Mouse (Mus musculus): Measurements from ENCODE around the gene Plekhg6. TPM values are rescaled to one million over a fixed set of nuclear protein-coding genes. Genes with fewer than 3 reads are reported as not detected.

Plekhg6 gene
- polyA plus RNA-seq, 1 experiment from 2014 or later = 6.3 TPM

DNA sequence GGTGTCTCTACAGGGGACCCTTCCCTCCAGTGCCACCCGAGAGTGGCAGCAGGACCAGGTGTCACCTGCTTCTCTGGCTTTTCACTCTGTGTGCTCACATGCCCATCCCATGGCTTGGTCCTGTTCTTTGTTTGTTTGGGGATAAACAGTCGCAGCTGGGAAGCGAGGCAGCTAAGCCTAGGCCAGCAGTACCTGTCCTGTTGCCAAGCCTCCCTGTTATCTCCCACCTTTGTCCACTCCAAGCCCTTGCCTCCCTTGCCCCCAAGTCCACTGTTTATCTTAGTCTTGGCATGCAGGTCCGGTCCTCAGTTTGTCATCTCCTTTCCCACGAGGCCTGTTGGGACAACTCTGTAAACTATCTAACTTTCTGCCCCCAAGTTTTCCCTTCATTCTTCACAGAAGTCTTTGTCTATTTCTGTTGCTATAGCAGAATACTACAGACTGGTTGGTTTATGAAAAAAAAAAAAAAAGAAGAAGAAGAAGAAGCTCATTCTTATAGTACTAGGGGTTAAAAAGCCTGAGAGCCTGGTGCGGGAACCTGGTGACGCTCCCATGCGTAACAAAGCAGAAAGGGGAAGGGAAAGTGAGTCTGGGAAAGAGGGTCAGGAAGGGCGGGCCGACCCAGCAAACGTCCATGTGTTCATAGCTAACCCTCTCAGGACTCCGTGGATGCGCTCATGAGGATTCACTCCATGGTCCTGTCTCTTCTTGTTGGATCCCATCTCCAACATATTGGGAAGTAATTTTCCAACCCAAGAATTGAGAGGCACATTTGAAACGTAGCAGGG lies 47.3 kb downstream of the Plekhg6 start:
- Histone ChIP-seq H3K4me2 (ENCODE audit: low read depth, low read length) (no peak overlapping the region), H3K9ac (ENCODE audit: low read length) (no peak overlapping the region), H3K9me3 (replicated peaks; ENCODE audit: control insufficient read depth, low read length) (no peaks in the 10 kb centered on the region), H3K27ac (ENCODE audit: low read length) (no peak overlapping the region), H3K4me3 (replicated peaks; ENCODE audit: low read length) (no peak overlapping the region), H3K4me1 (ENCODE audit: control insufficient read depth, insufficient read depth, low read length) (peaks cover 6% of the 10 kb centered on the region; the same call in 1 of the 2 replicates), H3K36me3 (ENCODE audit: control insufficient read depth, insufficient read depth, low read length) (no peaks in the 10 kb centered on the region), H3K27me3 (ENCODE audit: control insufficient read depth, insufficient read depth, low read length) (no peaks in the 10 kb centered on the region)
- WGBS = 68% methylated on average over 14 of the region's 14 CpGs
- no peak for ATAC-seq (ENCODE audit: insufficient read depth, low FRiP score)

- H3K9ac ChIP-seq (ENCODE audit: low read length) = peak overlapping the region; percentile 82
- peak overlapping the region; percentile 46; the same call in 1 of the 2 replicates for H3K27ac ChIP-seq (ENCODE audit: low read length)
- no peaks in the 10 kb centered on the region for H3K27me3 ChIP-seq (ENCODE audit: control insufficient read depth, insufficient read depth, low read length)
- peak overlapping the region; percentile 60 for H3K4me3 ChIP-seq (replicated peaks; ENCODE audit: low read length)
- ATAC-seq (ENCODE audit: insufficient read depth, low FRiP score) = peak; percentile 96
- no peaks in the 10 kb centered on the region for H3K9me3 ChIP-seq (replicated peaks; ENCODE audit: control insufficient read depth, low read length)
- no peaks in the 10 kb centered on the region for H3K36me3 ChIP-seq (ENCODE audit: control insufficient read depth, insufficient read depth, low read length)
- peaks cover 6% of the 10 kb centered on the region; the same call in 1 of the 2 replicates for H3K4me1 ChIP-seq (ENCODE audit: control insufficient read depth, insufficient read depth, low read length)
- WGBS = under 1% methylated on average over 39 of the region's 39 CpGs
- H3K4me2 ChIP-seq (ENCODE audit: low read depth, low read length) = peak overlapping the region; percentile 90
Observed at GRCm38 (mm10) chr6:125330626-125331326, 49.8 kb downstream of the Plekhg6 start.

DNA sequence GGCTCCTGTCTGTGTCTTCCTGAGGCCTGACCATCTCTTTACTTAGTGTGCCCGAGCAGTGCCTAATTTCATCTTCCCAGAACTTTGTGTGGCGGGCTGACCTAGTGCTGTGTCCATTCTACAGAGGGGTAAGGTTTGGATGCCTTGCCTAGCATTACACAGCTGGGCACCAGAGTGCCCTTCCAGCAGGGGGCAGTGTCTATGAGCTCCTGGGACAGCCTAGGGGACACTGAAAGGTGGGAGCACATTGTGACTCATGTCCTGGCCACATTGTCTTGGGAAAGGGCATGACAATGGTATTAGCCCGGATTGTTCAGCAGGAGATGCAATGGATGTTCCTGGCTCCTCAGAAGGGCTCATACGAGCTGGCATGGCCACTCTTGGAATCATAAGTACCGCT lies 52.4 kb downstream of the Plekhg6 start:
- no peak overlapping the region for H3K4me2 ChIP-seq (ENCODE audit: low read depth, low read length)
- 82% methylated on average over 5 of the region's 5 CpGs for WGBS
- H3K9me3 ChIP-seq (replicated peaks; ENCODE audit: control insufficient read depth, low read length) = no peaks in the 10 kb centered on the region
- no peak overlapping the region for H3K27ac ChIP-seq (ENCODE audit: low read length)
- H3K4me3 ChIP-seq (replicated peaks; ENCODE audit: low read length) = no peak overlapping the region
- peaks cover 6% of the 10 kb centered on the region; the same call in 1 of the 2 replicates for H3K4me1 ChIP-seq (ENCODE audit: control insufficient read depth, insufficient read depth, low read length)
- H3K36me3 ChIP-seq (ENCODE audit: control insufficient read depth, insufficient read depth, low read length) = no peaks in the 10 kb centered on the region
- H3K9ac ChIP-seq (ENCODE audit: low read length) = no peak overlapping the region
- H3K27me3 ChIP-seq (ENCODE audit: control insufficient read depth, insufficient read depth, low read length) = no peaks in the 10 kb centered on the region
- ATAC-seq (ENCODE audit: insufficient read depth, low FRiP score) = no peak

DNA sequence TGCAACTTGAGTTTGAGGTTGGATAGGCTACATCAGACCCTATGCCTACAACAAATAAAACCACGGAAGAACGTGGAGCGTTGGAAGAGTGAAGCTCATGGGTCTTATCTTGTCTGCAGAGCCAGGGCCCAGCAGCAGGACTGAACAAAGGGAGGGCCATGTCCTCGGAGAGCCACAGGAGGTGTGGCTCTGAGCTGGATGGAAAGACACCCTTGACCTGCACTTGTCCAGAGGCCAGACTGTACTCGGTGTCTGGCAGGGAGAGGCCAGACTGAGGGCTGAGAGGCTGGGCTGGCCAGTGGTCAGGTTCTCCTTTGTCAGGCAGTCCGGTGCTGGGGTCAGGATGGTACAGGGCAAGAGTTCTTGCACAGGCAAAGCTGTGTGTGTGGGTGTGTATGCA lies 55.3 kb downstream of the Plekhg6 start:
- Histone ChIP-seq H3K4me1 (ENCODE audit: control insufficient read depth, insufficient read depth, low read length) (no peaks in the 10 kb centered on the region), H3K9me3 (replicated peaks; ENCODE audit: control insufficient read depth, low read length) (no peaks in the 10 kb centered on the region), H3K27ac (ENCODE audit: low read length) (no peak overlapping the region), H3K4me3 (replicated peaks; ENCODE audit: low read length) (no peak overlapping the region), H3K9ac (ENCODE audit: low read length) (no peak overlapping the region), H3K4me2 (ENCODE audit: low read depth, low read length) (no peak overlapping the region), H3K36me3 (ENCODE audit: control insufficient read depth, insufficient read depth, low read length) (no peaks in the 10 kb centered on the region), H3K27me3 (ENCODE audit: control insufficient read depth, insufficient read depth, low read length) (0 out of 2 replicates have a peak, but pooled peaks cover 5% of the 10 kb centered on the region)
- 51% methylated on average over 6 of the region's 6 CpGs for WGBS
- ATAC-seq (ENCODE audit: insufficient read depth, low FRiP score) = no peak

DNA sequence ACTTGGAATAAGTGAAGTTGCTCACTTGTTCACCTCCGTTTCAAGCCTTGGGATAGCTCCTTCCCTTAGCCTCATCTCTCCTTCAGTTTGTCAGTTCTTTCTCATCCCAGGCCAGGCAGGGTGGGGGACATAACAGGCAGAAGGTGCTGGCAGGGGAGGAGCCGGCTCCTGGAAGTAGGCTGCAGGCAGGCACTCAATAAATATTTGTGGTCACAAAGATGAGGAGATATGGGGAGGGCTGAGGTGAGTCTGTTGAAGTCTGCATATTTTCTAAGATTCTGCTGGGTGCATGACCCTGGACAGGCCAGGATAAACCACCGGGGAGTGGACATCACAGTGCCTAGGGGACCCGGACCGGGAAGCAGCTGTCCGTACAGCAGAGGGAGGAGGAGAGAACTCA lies 57.0 kb downstream of the Plekhg6 start:
- no peak for ATAC-seq (ENCODE audit: insufficient read depth, low FRiP score)
- H3K4me2 ChIP-seq (ENCODE audit: low read depth, low read length) = no peak overlapping the region
- H3K27me3 ChIP-seq (ENCODE audit: control insufficient read depth, insufficient read depth, low read length) = peaks cover 9% of the 10 kb centered on the region; the same call in 1 of the 2 replicates
- WGBS = 42% methylated on average over 6 of the region's 6 CpGs
- H3K4me1 ChIP-seq (ENCODE audit: control insufficient read depth, insufficient read depth, low read length) = no peaks in the 10 kb centered on the region
- H3K36me3 ChIP-seq (ENCODE audit: control insufficient read depth, insufficient read depth, low read length) = no peaks in the 10 kb centered on the region
- no peaks in the 10 kb centered on the region for H3K9me3 ChIP-seq (replicated peaks; ENCODE audit: control insufficient read depth, low read length)
- H3K9ac ChIP-seq (ENCODE audit: low read length) = no peak overlapping the region
- H3K27ac ChIP-seq (ENCODE audit: low read length) = no peak overlapping the region
- H3K4me3 ChIP-seq (replicated peaks; ENCODE audit: low read length) = no peak overlapping the region

DNA sequence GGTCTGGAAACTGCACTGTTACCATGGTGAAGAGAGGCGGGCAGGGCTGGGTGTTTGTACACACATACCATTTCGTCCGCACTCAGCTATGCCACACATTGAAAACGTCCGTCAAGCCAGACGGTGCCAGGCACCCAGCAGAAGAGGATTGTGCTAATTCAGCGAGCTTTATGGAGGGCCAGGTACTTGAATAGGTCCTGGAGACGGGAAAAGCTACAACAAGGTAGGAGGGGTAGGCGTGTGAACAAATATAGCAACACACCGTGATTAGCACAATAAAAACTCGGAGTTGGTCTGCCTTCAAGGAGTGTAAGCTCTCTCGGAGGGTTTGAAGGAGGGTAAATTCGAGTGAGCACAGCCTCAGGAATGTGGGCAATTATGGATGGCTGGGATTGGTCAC lies 57.8 kb downstream of the Plekhg6 start:
- Histone ChIP-seq H3K4me3 (replicated peaks; ENCODE audit: low read length) (no peak overlapping the region), H3K27ac (ENCODE audit: low read length) (no peak overlapping the region), H3K27me3 (ENCODE audit: control insufficient read depth, insufficient read depth, low read length) (peaks cover 9% of the 10 kb centered on the region; the same call in 1 of the 2 replicates), H3K4me2 (ENCODE audit: low read depth, low read length) (no peak overlapping the region), H3K9ac (ENCODE audit: low read length) (no peak overlapping the region), H3K36me3 (ENCODE audit: control insufficient read depth, insufficient read depth, low read length) (no peaks in the 10 kb centered on the region), H3K9me3 (replicated peaks; ENCODE audit: control insufficient read depth, low read length) (no peaks in the 10 kb centered on the region), H3K4me1 (ENCODE audit: control insufficient read depth, insufficient read depth, low read length) (no peaks in the 10 kb centered on the region)
- 49% methylated on average over 13 of the region's 13 CpGs for WGBS
- no peak for ATAC-seq (ENCODE audit: insufficient read depth, low FRiP score)

DNA sequence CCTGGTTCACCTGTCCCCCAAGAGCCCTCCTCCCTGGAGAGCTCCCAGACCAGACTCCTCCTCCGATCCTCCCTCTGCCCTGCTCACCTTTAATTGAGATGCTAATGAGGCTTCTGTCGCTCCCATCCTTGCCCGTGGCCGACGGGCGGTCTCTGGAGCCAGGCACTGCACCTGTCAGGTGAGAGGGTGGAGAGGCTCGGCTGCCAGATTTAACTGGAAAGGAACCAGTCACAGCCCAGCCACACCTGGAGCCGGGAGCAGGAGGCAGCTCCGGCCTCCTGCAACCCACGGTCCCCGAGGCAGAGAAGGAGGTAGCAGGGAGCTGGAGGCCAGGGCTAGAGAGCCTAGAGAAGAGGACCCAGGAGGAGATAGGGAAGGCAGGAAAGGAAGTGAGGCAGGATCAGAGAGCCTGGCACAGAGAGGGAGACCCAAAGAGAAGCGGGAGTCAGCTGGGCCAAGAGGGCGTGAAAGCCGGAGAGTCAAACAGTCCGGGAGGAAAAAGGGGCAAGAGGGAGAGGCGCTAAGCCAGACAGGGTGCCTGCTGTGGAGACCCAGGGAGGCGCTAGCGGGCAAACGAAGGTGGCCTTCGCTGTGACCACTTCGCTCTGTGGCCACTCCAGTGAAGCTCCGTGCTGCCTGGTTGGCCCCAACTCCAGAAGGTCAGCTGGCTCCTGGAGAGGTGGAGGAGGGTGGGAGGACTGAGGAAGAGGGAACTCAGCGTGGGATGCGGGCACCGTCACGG lies 59.3 kb downstream of the Plekhg6 start:
- peak; percentile 26; the same call in 1 of the 2 replicates for ATAC-seq (ENCODE audit: insufficient read depth, low FRiP score)
- peak overlapping the region; percentile 27; the same call in 1 of the 2 replicates for H3K9ac ChIP-seq (ENCODE audit: low read length)
- WGBS = 15% methylated on average over 26 of the region's 26 CpGs
- no peaks in the 10 kb centered on the region for H3K4me1 ChIP-seq (ENCODE audit: control insufficient read depth, insufficient read depth, low read length)
- no peaks in the 10 kb centered on the region for H3K9me3 ChIP-seq (replicated peaks; ENCODE audit: control insufficient read depth, low read length)
- peak overlapping the region; percentile 11 for H3K4me3 ChIP-seq (replicated peaks; ENCODE audit: low read length)
- H3K36me3 ChIP-seq (ENCODE audit: control insufficient read depth, insufficient read depth, low read length) = no peaks in the 10 kb centered on the region
- H3K4me2 ChIP-seq (ENCODE audit: low read depth, low read length) = peak overlapping the region; percentile 33
- H3K27ac ChIP-seq (ENCODE audit: low read length) = peak overlapping the region; percentile 43; the same call in 1 of the 2 replicates
- H3K27me3 ChIP-seq (ENCODE audit: control insufficient read depth, insufficient read depth, low read length) = peaks cover 9% of the 10 kb centered on the region; the same call in 1 of the 2 replicates

GRCm38 (mm10) chr6:125320323-125320722 lies 60.3 kb downstream of the Plekhg6 start, which contains the start of gene Scnn1a:
Gene Scnn1a, plus strand, starts transcription at chr6:125320659.
- peaks cover 9% of the 10 kb centered on the region; the same call in 1 of the 2 replicates for H3K27me3 ChIP-seq (ENCODE audit: control insufficient read depth, insufficient read depth, low read length)
- no peak for ATAC-seq (ENCODE audit: insufficient read depth, low FRiP score)
- peak within 1 kb of the TSS; percentile 33 for H3K4me2 ChIP-seq (ENCODE audit: low read depth, low read length)
- H3K4me1 ChIP-seq (ENCODE audit: control insufficient read depth, insufficient read depth, low read length) = no peaks in the 10 kb centered on the region
- H3K4me3 ChIP-seq (replicated peaks; ENCODE audit: low read length) = peak within 1 kb of the TSS; percentile 11
- 88% methylated on average over 1 of the region's 1 CpGs for WGBS
- H3K36me3 ChIP-seq (ENCODE audit: control insufficient read depth, insufficient read depth, low read length) = no peaks in the 10 kb centered on the region
- peak within 1 kb of the TSS; percentile 43; the same call in 1 of the 2 replicates for H3K27ac ChIP-seq (ENCODE audit: low read length)
- peak within 1 kb of the TSS; percentile 27; the same call in 1 of the 2 replicates for H3K9ac ChIP-seq (ENCODE audit: low read length)
- no peaks in the 10 kb centered on the region for H3K9me3 ChIP-seq (replicated peaks; ENCODE audit: control insufficient read depth, low read length)

All from stomach, embryonic 16.5 days (tissue).